Mouse (Mus musculus): ENCODE measurements around the gene Qpctl.
"Not testable (repeated sequence)": the region's sequence is repeated elsewhere in the genome, so short reads cannot be mapped to it uniquely, and the experiment has no call there.

Gene Qpctl

DNA sequence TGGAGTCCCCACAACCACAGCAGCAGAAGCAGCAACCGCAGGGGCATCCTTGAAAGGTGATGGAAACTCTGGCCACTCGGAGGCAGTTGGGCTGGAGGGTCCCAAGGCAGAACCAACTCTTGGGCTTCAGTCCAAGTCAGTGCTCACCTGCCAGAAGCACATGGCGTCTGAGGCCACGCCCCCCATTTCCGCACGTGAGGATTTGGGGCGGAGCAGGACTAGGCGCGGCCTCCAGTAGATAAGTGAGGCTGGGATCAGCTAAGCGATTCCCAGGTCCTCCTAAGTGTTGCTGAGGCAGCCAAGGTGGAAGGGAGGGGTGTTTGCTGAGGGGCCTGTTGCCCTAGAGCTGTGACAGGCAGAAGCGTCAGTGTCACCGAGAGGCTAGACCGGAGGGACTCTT is 15.9 kb upstream of the Qpctl start:
- intact Hi-C loops (cut with DNase I) = no loop called here

DNA sequence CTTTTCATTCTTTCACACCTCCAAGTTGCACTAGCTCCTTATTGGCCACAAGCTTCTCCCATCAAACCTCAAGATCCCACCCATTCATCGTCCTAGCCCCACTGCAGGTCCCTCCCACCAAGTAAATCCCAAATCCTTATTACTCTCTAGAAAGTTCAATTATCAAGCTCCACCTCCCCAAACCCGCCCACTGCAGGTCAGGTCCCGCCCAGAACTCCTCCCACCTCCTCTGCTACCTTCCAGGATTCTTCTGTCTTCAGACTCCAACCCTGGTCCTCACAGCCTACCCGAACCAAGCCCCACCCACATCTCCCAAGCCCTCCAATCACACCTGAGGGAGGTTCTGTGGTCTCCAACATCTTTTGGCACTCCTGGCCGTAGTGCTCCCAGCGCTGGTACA is 15.1 kb upstream of the Qpctl start:
- intact Hi-C loops (cut with DNase I) = no loop called here

DNA sequence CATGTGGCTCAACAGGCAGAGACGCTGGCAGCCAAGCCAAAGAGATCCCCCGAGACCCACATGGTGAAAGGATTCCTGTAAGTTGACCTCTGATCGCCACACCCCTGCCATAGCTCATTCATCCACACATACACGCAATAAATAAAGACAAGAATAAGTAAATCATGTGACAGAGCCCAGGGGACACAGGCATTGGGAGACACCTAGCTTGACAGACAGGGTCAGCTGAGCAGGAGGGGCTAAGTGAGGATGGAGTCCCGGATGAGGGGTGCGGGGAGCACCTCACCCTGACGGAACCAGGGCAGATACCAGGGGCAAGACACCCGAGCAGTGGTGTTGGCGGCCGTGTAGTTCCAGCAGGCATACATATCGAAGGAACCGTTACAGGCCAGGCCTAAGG is 14.7 kb upstream of the Qpctl start:
- intact Hi-C loops (cut with DNase I) = no loop called here

DNA sequence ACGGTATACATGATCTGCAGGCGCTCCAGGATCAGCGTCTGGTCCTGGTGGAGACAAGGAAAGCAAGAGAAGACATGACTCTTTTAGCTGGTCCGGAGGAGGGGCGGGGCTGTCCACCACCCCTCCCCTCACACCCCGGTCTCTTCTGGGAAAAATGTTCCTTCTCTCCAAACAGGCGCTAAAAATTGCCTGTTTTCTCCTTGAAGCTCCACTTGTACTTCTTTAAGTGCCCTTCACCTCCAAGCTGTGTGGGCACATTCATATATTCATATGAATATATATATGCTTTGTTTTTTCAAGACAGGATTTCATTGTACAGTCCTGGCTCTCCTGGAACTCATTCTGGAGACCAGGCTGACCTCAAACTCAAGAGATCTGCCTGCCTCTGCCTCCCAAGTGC is 13.8 kb upstream of the Qpctl start:
- intact Hi-C loops (cut with DNase I) = no loop called here

DNA sequence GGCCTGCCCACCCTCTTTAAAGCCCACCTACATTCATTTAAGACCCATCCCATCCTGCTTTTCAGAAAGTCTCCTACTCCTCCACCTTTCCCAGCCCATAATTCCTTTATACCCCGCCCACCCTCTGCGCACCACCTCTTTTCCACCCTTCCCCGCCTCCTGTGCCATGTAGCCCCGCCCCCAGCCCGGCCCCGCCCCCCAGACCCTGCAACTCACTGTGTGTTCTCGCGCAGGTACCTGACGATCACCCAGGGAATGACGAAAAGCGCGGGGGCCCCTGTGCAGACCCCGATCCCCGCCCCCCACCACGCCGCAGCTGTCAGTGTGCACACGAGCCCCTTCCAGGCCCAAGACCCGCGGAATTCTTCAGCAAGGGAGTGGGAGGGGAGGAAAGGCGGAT is 11.0 kb upstream of the Qpctl start:
- intact Hi-C loops (cut with DNase I) = no loop called here

DNA sequence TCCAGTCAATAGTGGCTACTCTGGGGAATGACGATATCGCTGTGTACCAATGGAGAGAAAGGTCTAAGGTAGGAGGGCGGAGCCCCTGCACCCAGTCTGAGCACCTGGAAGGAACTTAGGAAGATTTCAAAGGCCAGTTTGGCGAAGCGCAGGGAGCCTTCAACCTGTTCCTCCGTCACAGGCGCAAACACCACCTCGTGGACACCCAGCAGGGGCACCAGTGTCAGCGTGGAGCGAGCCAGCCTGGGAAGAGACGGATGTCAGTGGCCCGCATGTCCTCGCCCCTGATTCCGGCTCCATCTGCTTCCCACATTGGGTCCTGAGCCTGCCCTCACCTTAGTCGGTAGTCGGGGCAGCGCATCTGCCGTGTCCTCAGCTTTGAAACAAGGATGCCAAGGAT is 10.3 kb upstream of the Qpctl start:
- intact Hi-C loops (cut with DNase I) = no loop called here

DNA sequence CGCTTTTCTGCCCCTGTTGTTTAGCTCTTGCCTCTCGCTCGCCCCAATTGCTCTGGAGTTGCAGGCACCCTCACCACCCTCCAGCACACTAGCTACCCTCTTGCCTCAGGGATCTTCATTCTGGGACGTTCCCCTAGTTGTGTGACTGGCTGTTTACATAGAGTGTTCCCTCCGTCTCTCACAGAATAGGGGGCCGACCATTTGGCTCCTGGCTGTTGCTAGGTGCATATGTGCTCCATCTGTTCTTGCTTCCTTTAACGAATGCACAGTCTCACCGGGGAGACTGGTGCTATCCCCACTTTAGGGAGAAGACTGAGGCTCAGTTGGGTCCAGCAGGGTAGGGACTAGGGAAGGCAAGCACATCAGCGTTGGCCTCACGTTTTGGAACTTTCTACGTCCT is 9.5 kb upstream of the Qpctl start:
- intact Hi-C loops (cut with DNase I) = loop anchor here (1.0 kb wide), 1 partner anchor 15 kb away; no protein-coding TSS in a partner anchor

DNA sequence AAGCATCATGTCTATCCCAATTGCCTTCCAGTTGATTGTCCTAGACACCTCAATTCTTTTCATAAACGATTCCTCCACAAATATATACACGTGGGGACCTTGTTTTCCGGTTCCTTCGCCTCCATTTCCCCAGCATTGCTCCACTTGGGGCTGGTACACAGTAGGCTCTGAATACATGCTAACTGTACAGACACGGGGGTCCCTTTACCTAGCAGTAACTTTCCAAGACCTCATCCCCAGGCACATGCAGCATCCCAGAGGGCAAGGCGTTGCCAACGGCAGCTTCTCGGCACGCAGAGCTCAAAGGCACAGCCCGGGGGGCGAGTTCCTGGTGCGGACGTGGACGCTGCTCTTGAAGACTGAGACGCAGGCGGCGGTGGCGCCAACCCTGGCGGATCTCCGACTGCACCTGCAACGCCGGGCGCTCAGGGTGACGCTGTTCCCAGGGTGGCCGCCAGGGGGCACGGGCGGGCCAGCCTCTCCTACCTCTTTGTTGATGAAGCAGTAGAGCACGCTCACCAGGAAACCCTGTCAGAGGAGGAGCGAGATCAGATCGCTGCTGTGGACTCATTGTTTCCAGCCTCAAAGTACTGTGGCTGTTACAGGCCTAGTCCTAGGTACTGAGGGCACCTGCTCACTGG is 8.2 kb upstream of the Qpctl start:
- intact Hi-C loops (cut with DNase I) = no loop called here

DNA sequence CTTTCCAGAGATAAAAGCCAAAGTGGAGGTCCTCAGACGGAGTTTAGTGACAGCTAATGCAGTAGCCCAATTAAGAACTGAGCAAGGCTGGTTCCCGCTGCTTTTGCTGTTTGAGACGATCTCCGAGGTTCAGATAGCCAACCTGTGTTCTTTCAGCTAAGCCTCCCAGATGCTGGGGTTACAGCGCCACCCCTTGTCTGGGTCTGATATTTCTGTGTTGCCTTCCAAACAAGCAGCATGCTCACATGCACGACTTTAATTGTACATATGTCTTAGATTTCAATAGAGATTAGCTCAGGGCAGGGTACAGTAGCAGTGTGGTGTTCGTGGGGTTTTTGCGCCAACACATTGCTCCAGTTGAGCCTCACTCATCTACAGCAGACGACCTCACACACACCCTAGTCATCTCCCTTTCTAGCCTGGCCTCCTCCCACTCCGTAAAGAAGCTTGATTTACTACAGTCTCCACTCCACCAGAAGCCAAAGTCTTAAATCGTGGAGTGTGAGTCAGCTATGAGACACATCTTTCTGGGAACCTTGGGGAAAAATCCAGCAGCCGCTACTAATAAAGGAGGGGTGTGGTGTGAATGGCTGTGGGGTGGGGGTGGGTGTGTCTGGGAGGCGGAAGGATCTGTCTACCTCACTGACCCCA is 6.9 kb upstream of the Qpctl start:
- intact Hi-C loops (cut with DNase I) = no loop called here

DNA sequence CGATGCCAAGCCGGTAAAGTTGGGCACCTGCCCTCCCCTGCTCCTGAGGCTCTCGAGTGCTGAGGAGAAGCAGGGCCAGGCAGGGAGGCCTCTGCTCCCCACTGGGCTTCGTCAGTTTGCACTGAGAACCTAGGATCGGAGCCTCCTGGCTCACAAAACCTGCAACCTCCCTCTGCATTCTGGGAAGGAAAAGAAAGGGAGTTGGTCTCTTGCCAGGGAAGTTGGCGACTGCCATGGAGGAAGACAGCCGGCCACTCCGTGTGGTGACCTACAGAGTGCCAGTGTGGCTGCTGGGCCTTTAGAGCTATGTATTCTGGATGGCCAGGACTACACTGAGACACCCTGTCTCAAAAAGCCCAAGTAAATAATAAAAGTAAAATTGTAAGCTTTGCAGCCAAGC is 5.7 kb upstream of the Qpctl start:
- intact Hi-C loops (cut with DNase I) = no loop called here

DNA sequence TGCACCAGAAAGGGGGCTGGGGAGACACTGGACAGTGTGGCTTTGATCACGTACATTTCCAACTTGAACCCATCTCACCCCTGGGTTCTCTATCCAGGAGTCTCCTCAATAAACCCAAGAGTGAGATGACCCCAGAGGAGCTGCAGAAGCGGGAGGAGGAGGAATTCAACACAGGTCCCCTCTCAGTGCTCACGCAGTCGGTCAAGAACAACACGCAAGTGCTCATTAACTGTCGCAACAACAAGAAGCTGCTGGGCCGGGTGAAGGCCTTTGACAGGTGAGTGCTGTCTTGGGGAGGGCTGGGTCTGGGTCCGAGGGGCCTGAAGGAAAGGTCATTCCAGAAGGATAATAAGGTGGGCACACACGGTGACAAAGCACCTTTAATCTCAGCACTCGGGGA is 2.0 kb upstream of the Qpctl start:
- intact Hi-C loops (cut with DNase I) = not testable (repeated sequence)

DNA sequence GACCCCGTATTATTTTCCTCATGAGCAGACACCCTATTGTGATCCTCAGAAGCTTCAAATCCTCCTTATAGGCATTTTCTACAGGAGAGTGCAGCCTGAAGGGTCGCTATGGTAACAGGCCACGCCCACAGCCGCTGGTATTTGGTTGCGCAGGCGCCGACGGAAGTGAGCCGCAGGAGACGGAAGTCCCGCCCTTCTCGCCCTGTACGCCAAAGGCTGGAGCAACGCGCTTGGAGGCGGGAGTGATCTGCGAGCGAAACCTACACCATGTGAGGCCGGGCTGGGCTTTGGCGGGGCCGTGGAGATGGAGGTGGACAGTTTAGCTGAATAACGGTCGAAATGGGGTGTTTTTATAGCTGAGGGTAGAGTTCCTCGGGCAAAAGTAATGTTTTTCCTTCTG is 535 bp upstream of the Qpctl start, which contains the start of gene Snrpd2:
TSS of gene Snrpd2 (plus strand) at position 97 of the 400 bp plus-strand sequence.
- intact Hi-C loops (cut with DNase I) = no loop called here

DNA sequence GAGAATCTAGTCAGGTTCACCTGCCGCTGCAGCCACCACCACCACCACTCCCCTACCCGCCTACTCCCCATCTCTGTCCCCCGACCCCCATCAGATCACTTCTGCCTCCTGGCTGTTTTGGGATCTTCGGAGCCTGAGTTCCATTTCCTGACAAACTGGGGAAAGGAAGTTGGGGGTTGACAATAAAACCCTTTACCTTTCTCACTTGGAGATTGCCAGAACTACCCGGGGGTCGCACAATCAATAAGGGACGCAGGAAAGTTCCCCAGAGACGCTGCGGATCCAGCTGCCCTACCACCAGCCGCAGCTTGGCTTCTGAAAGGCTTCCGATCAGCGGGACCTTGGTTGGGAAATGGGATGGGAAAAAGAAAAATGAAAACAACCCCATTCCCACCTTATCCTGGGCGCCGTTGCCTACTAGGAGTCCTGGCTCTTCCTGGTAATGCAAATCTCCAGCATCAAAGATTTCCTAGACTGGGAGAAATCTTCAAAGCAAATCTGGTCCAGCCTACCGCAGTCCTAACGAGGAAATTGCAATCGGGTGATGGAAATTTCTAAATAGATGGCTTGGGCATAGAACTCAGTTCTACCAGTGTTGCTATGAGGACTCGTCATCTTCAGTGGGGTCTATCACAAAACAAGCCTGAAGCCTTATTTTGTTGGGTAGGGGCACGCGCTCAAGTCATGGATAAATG is 764 bp downstream of the Qpctl start:
- intact Hi-C loops (cut with DNase I) = no loop called here

DNA sequence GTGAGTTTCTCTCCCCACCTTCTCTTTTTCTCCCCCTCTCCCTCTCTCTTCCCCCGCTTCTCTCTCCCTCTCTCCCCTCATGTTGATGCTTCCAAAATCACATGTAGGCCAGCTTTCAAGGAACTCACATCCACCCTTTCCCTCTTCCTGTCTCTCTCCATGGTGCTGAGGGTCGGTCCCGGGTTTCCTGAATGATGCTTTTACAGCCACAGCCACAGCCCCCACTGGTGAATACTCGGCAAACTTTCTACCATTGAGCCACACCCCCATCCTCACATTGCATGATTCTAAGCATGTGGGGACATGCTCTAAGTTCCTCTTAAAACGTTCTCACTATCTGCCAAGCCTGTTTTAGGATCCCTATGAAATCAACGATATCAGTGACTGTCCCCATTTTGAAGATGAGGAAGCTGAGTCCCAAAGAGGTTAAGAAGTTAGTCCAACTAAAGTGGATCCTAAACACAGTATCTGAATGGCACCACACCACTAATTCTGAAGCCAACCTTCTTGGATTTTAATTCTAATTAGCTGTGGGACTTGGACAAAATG is 1.5 kb downstream of the Qpctl start:
- intact Hi-C loops (cut with DNase I) = no loop called here

DNA sequence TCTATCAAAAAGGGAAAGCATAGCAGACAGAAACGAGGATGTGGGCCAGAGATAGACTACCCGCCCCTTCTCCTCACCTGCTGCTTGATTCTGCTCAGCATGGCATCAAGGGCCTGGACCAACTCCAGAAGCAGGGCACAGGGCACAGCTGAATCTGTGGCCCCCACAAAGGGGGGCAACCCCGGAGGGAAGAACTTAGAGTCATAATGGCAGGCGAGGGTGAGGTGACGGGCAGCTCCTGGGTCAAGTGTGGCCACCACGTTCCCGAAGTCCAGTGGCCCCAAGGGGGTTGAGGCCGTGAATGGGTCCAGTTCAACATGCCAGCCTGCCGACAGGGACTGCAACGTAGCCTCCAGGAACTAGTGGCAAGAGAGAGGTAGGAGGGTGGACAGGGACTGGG is 2.3 kb downstream of the Qpctl start:
- intact Hi-C loops (cut with DNase I) = no loop called here

DNA sequence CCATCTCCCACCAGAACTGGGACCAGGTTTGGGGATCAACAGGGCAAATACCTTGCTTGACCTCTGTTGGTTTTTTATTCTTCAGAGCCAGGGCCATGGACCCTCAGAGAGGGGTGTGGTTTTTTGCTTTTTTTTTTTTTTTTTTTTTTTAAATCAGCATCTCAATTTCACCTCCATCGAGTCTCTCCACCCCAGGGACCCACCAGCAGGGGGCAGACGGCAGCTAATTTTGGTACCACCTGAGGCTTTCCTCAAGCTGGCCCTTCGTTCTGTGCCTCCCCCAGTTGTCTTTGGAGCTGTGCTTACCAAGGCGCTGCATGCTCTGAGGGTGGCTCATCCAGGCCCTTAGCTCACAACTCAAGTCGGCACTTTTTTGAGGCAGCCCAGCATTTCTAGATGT is 11.7 kb downstream of the Qpctl start:
- intact Hi-C loops (cut with DNase I) = no loop called here

DNA sequence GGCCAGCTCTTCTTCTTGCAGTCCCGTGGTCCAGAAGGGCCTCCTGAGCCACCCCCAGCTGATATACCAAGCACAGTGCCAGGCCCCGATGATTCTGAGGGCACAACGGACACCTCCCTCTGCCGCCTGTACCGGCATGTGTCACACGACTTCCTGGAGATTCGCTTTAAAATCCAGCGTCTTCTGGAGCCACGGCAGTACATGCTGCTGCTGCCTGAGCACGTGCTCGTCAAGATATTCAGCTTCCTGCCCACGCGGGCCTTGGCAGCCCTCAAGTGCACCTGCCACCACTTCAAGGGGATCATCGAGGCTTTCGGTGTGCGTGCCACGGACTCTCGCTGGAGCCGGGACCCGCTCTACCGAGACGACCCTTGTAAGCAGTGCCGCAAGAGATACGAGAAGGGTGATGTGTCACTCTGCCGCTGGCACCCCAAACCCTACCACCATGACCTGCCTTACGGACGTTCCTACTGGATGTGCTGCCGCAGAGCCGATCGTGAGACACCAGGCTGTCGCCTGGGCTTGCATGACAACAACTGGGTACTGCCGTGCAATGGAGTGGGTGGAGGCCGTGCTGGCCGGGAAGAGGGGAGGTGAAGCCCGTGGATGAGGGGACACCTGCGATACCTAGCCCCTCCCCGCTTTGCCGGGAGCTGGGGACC is 12.3 kb downstream of the Qpctl start:
- intact Hi-C loops (cut with DNase I) = no loop called here

DNA sequence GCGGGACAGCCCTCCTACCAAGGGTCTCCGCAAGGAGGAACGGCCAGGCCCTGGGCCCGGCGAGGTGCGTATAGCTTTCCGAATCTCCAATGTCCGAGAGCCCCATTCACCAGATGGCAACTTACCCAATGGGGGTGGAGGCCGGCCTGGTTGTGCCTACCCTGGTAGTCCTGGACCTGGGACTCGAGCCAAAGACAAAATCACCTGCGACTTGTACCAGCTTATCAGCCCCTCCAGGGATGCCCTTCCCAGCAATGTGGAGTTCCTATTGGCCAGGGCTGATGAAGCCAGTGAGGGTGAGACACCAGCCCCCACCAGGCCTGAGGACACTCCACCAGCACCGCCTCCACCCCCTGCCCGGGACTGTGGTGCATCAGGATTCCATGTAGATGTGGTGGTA is 12.9 kb downstream of the Qpctl start:
- intact Hi-C loops (cut with DNase I) = no loop called here

DNA sequence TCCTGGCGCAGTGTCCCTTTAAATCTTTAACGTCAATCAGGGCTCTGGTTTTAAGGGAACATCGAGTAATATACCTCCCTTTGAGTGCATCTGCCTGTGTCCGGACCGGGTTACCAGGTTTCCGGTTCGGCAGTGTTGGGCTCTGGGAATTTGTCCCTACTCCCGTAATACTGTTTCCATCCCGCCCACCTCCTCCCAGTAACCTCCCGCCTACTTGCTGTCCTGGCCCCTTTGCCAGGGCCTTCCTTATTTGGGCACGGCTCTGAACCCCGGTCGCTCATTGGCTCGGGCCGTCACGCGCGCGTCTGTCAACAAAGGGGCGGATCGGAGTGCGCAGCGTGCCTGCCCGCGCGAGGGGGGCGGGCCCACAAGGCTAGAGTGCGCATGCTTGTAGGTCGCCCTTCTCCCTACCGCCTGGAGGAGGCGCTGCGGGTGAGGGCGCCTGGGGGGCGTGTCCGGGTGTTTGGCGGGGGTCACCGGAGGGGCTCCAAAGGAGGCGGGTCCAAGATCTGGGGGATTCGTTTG is 17.7 kb downstream of the Qpctl start:
- intact Hi-C loops (cut with DNase I) = no loop called here

DNA sequence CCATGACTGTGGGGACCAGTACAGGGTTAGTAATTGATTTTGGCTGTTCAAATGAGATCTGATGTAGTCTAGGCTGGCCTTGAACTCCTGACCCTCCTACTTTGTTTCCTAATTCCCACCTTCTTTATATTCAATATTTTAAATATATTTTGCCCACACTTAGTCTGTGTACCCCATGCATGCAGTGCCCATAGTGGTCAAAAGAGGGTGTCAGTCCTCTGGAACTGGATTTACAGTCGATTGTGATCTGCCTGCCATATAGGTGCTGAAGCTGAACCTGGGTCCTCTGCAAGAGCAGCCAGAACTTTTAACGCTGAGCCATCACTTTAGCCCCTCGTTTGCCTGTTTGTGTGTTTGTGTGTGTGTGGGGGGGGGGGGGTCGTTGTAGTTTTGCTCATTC is 18.4 kb downstream of the Qpctl start:
- intact Hi-C loops (cut with DNase I) = no loop called here

DNA sequence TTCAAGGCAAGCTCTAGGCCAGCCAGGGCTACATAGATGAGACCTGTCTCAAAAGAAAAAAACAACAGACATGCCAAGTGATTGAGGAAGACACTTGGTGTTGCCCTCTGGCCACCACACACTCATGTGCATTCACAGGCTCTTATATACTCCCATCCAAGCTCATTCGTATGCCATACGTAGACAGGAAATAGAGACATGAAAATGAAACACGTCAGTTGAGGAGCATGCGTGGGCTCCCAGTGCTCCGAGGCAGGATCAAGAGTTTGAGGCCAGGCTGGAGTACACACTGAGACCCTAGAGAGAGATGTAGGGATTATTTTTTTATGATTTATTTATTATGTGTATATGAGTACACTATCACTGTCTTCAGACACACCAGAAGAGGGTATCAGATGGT is 19.7 kb downstream of the Qpctl start:
- intact Hi-C loops (cut with DNase I) = no loop called here

DNA sequence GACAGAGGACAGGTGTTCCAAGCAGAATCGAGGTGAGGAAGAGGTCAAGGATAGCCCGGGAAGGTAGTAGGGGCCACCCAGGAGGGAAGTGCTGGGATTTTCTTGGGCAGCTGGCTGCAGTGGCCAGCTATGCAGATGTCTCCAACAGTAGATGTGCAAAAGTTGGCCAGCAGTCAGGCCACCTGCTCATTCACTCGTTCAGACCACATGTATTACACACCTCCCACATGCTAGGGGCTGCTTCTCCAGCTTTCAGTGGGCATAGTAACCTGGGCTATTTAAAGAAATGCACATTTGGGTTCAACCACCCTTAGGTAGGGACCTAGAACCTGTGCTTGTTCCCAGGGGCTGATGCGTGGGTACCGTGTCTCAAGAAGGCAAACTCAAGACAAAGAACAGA is 21.3 kb downstream of the Qpctl start:
- intact Hi-C loops (cut with DNase I) = no loop called here
